Mouse (Mus musculus) limb, embryonic 13.5 days (tissue): ENCODE measurements at regions not wholly inside any gene's neighbourhood (a gene's known extent, or its start where the extent isn't known, plus 50 kb on each side); places are given as distances from the start of the nearest gene placed in this dataset.

Source experiments
- ATAC-seq: fragments of 200-750 bp; cut with Nextera tagmentation; 2 replicates; pipeline ENCODE4 v1.8.0; 2017; ENCODE audit warnings: low read depth, moderate number of reproducible peaks, moderate TSS enrichment; ENCODE audit not compliant: low FRiP score
- H3K27ac ChIP-seq: fragments of 300-500 bp; sonication (generic); 2 replicates; pipeline ENCODE4 v1.5.1; 2015; ENCODE audit warnings: inconsistent platforms, mild to moderate bottlenecking, moderate library complexity
- H3K27me3 ChIP-seq: fragments of 300-500 bp; sonication (generic); 2 replicates; pipeline ENCODE4 v1.6.1; 2015; ENCODE audit warnings: mild to moderate bottlenecking, inconsistent platforms
- H3K36me3 ChIP-seq: fragments of 300-500 bp; sonication (generic); 2 replicates; pipeline ENCODE4 v1.6.1; 2015; ENCODE audit warnings: inconsistent platforms, mild to moderate bottlenecking, moderate library complexity
- H3K4me1 ChIP-seq: fragments of 300-500 bp; sonication (generic); 2 replicates; pipeline ENCODE4 v1.6.1; 2015; ENCODE audit warnings: inconsistent platforms
- H3K4me2 ChIP-seq: fragments of 300-500 bp; sonication (generic); replicated peaks from 2 replicates; pipeline ENCODE4 v1.6.1; 2015; ENCODE audit warnings: inconsistent platforms, mild to moderate bottlenecking, moderate library complexity
- H3K4me3 ChIP-seq: fragments of 300-500 bp; sonication (generic); 2 replicates; pipeline ENCODE4 v1.5.1; 2015; ENCODE audit warnings: moderate library complexity, mild to moderate bottlenecking, inconsistent platforms
- H3K9ac ChIP-seq: fragments of 300-500 bp; sonication (generic); 2 replicates; pipeline ENCODE4 v1.6.1; 2015; ENCODE audit warnings: mild to moderate bottlenecking, inconsistent platforms
- H3K9me3 ChIP-seq: fragments of 300-500 bp; sonication (generic); 2 replicates; pipeline ENCODE4 v1.6.1; 2016; ENCODE audit warnings: inconsistent platforms
- WGBS: fragments of 180-500 bp; shearing (Covaris S2); methylation state at CpG from one replicate; pipeline ENCODE4 v1.1.7; 2015; 5-methylcytosine and 5-hydroxymethylcytosine counted together

GRCm38 (mm10) chr14:86230609-86231008, 910.4 kb downstream of the Diaph3 start:
- Histone ChIP-seq H3K4me3 (no peak overlapping the region), H3K36me3 (no peaks in the 10 kb centered on the region), H3K4me2 (no peak overlapping the region), H3K9me3 (no peaks in the 10 kb centered on the region), H3K9ac (no peak overlapping the region), H3K27ac (no peak overlapping the region), H3K27me3 (no peaks in the 10 kb centered on the region), H3K4me1 (no peaks in the 10 kb centered on the region)
- no peak for ATAC-seq
- WGBS = 58% methylated on average over 1 of the region's 1 CpGs

GRCm38 (mm10) chr14:86229755-86230154, 911.3 kb downstream of the Diaph3 start:
- Histone ChIP-seq H3K9ac (no peak overlapping the region), H3K4me2 (no peak overlapping the region), H3K4me3 (no peak overlapping the region), H3K9me3 (no peaks in the 10 kb centered on the region), H3K27ac (no peak overlapping the region), H3K27me3 (no peaks in the 10 kb centered on the region), H3K4me1 (no peaks in the 10 kb centered on the region), H3K36me3 (no peaks in the 10 kb centered on the region)
- 79% methylated on average over 2 of the region's 2 CpGs for WGBS
- no peak for ATAC-seq

GRCm38 (mm10) chr14:86215711-86216110, 925.3 kb downstream of the Diaph3 start:
- no peak overlapping the region for H3K27ac ChIP-seq
- H3K4me2 ChIP-seq = no peak overlapping the region
- H3K27me3 ChIP-seq = no peaks in the 10 kb centered on the region
- H3K36me3 ChIP-seq = no peaks in the 10 kb centered on the region
- 88% methylated on average over 9 of the region's 9 CpGs for WGBS
- H3K9me3 ChIP-seq = no peaks in the 10 kb centered on the region
- H3K4me1 ChIP-seq = peaks cover 6% of the 10 kb centered on the region
- no peak overlapping the region for H3K4me3 ChIP-seq
- no peak for ATAC-seq
- H3K9ac ChIP-seq = no peak overlapping the region

GRCm38 (mm10) chr14:86211654-86212053, 929.4 kb downstream of the Diaph3 start:
- H3K4me1 ChIP-seq = no peaks in the 10 kb centered on the region
- WGBS = 71% methylated on average over 3 of the region's 3 CpGs
- no peaks in the 10 kb centered on the region for H3K27me3 ChIP-seq
- H3K9me3 ChIP-seq = no peaks in the 10 kb centered on the region
- ATAC-seq = no peak
- H3K4me3 ChIP-seq = no peak overlapping the region
- H3K4me2 ChIP-seq = no peak overlapping the region
- no peak overlapping the region for H3K27ac ChIP-seq
- H3K36me3 ChIP-seq = no peaks in the 10 kb centered on the region
- no peak overlapping the region for H3K9ac ChIP-seq

- WGBS = 88% methylated on average over 6 of the region's 7 CpGs
- Histone ChIP-seq H3K4me2 (no peak overlapping the region), H3K9ac (no peak overlapping the region), H3K36me3 (no peaks in the 10 kb centered on the region), H3K4me3 (no peak overlapping the region), H3K9me3 (no peaks in the 10 kb centered on the region), H3K4me1 (no peaks in the 10 kb centered on the region), H3K27me3 (no peaks in the 10 kb centered on the region), H3K27ac (no peak overlapping the region)
- ATAC-seq = no peak
Measured at GRCm38 (mm10) chr14:86204582-86204981, 936.5 kb downstream of the Diaph3 start.

- 88% methylated on average over 4 of the region's 4 CpGs for whole genome bisulfite sequencing
- no peak for ATAC-seq
- Histone ChIP-seq H3K9ac (no peak overlapping the region), H3K9me3 (no peaks in the 10 kb centered on the region), H3K4me2 (no peak overlapping the region), H3K27ac (no peak overlapping the region), H3K27me3 (no peaks in the 10 kb centered on the region), H3K4me1 (no peaks in the 10 kb centered on the region), H3K4me3 (no peak overlapping the region), H3K36me3 (no peaks in the 10 kb centered on the region)
Measured at GRCm38 (mm10) chr14:86197864-86198263, 943.2 kb downstream of the Diaph3 start.

- 72% methylated on average over 4 of the region's 4 CpGs for WGBS
- ATAC-seq = no peak
- no peak overlapping the region for H3K4me2 ChIP-seq
Measured at GRCm38 (mm10) chr14:86184663-86185381, 956.2 kb downstream of the Diaph3 start.

GRCm38 (mm10) chr14:86178517-86178916, 962.5 kb downstream of the Diaph3 start:
- WGBS = 78% methylated on average over 4 of the region's 4 CpGs
- H3K36me3 ChIP-seq = no peaks in the 10 kb centered on the region
- ATAC-seq = no peak
- H3K4me3 ChIP-seq = no peak overlapping the region
- no peaks in the 10 kb centered on the region for H3K4me1 ChIP-seq
- no peak overlapping the region for H3K27ac ChIP-seq
- no peak overlapping the region for H3K4me2 ChIP-seq
- no peaks in the 10 kb centered on the region for H3K27me3 ChIP-seq
- no peaks in the 10 kb centered on the region for H3K9me3 ChIP-seq
- no peak overlapping the region for H3K9ac ChIP-seq

More at GRCm38 (mm10) chr14:86184663-86185381, 956.2 kb downstream of the Diaph3 start:
- Histone ChIP-seq H3K9me3 (no peaks in the 10 kb centered on the region), H3K9ac (no peak overlapping the region), H3K4me1 (no peaks in the 10 kb centered on the region), H3K27me3 (no peaks in the 10 kb centered on the region), H3K4me3 (no peak overlapping the region), H3K27ac (no peak overlapping the region), H3K36me3 (no peaks in the 10 kb centered on the region)

- Histone ChIP-seq H3K9me3 (no peaks in the 10 kb centered on the region), H3K27ac (no peak overlapping the region), H3K36me3 (no peaks in the 10 kb centered on the region), H3K4me2 (no peak overlapping the region), H3K4me3 (no peak overlapping the region), H3K4me1 (no peaks in the 10 kb centered on the region), H3K27me3 (no peaks in the 10 kb centered on the region), H3K9ac (no peak overlapping the region)
- ATAC-seq = no peak
- WGBS = 56% methylated on average over 1 of the region's 1 CpGs
Measured at GRCm38 (mm10) chr14:86171118-86171517, 969.9 kb downstream of the Diaph3 start.

- Histone ChIP-seq H3K27me3 (no peaks in the 10 kb centered on the region), H3K36me3 (no peaks in the 10 kb centered on the region), H3K9me3 (no peaks in the 10 kb centered on the region), H3K4me3 (no peak overlapping the region), H3K4me1 (no peaks in the 10 kb centered on the region), H3K27ac (no peak overlapping the region), H3K9ac (no peak overlapping the region), H3K4me2 (no peak overlapping the region)
- WGBS = 88% methylated on average over 10 of the region's 10 CpGs
- no peak for ATAC-seq
Measured at GRCm38 (mm10) chr14:86159151-86159550, 981.9 kb downstream of the Diaph3 start.

- no peak overlapping the region for H3K4me2 ChIP-seq
- H3K36me3 ChIP-seq = no peaks in the 10 kb centered on the region
- no peaks in the 10 kb centered on the region for H3K27me3 ChIP-seq
- no peak overlapping the region for H3K27ac ChIP-seq
- H3K9ac ChIP-seq = no peak overlapping the region
- H3K4me1 ChIP-seq = no peaks in the 10 kb centered on the region
- H3K4me3 ChIP-seq = no peak overlapping the region
- 96% methylated on average over 3 of the region's 3 CpGs for WGBS
- H3K9me3 ChIP-seq = no peaks in the 10 kb centered on the region
- no peak for ATAC-seq
Measured at GRCm38 (mm10) chr14:86154688-86155087, 986.3 kb downstream of the Diaph3 start.

GRCm38 (mm10) chr14:86151276-86151675, 989.8 kb downstream of the Diaph3 start:
- ATAC-seq = peak; percentile 72
- no peak overlapping the region for H3K27ac ChIP-seq
- H3K4me3 ChIP-seq = no peak overlapping the region
- WGBS = 56% methylated on average over 1 of the region's 1 CpGs
- H3K9ac ChIP-seq = no peak overlapping the region
- no peaks in the 10 kb centered on the region for H3K9me3 ChIP-seq
- no peaks in the 10 kb centered on the region for H3K36me3 ChIP-seq
- H3K4me1 ChIP-seq = no peaks in the 10 kb centered on the region
- no peak overlapping the region for H3K4me2 ChIP-seq
- H3K27me3 ChIP-seq = no peaks in the 10 kb centered on the region

- H3K27ac ChIP-seq = no peak overlapping the region
- no peak overlapping the region for H3K9ac ChIP-seq
- H3K4me3 ChIP-seq = no peak overlapping the region
- no peak overlapping the region for H3K4me2 ChIP-seq
- H3K4me1 ChIP-seq = no peaks in the 10 kb centered on the region
- WGBS = 64% methylated on average over 3 of the region's 3 CpGs
- peak; percentile 61; the same call in 1 of the 2 replicates for ATAC-seq
- no peaks in the 10 kb centered on the region for H3K9me3 ChIP-seq
- no peaks in the 10 kb centered on the region for H3K36me3 ChIP-seq
- H3K27me3 ChIP-seq = no peaks in the 10 kb centered on the region
Measured at GRCm38 (mm10) chr14:86150329-86150866, 990.6 kb downstream of the Diaph3 start.
